Mouse (Mus musculus) stomach, embryonic 15.5 days (tissue): ENCODE results near the gene Abcc12. TPM values are rescaled to one million over a fixed set of nuclear protein-coding genes. Genes with fewer than 3 reads are reported as not detected.
A peak's percentile ranks its signal among the peaks of the same experiment; 100 is the strongest.

ENCODE experiments used
- ATAC-seq: fragments of 200-750 bp; cut with Nextera tagmentation; 2 replicates; pipeline ENCODE4 v1.8.0; 2017; ENCODE audit warnings: low read depth, moderate number of reproducible peaks, moderate TSS enrichment; ENCODE audit not compliant: insufficient read depth, low FRiP score
- H3K27ac ChIP-seq: fragments of 300-500 bp; sonication (generic); 2 replicates; pipeline ENCODE4 v1.5.1; 2015; ENCODE audit warnings: mild to moderate bottlenecking, inconsistent platforms
- H3K27me3 ChIP-seq: fragments of 300-500 bp; sonication (generic); replicated peaks from 2 replicates; pipeline ENCODE4 v1.6.1; 2015; ENCODE audit warnings: inconsistent platforms
- H3K36me3 ChIP-seq: fragments of 300-500 bp; sonication (generic); 2 replicates; pipeline ENCODE4 v1.6.1; 2015; ENCODE audit warnings: inconsistent platforms
- H3K4me1 ChIP-seq: fragments of 300-500 bp; sonication (generic); 2 replicates; pipeline ENCODE4 v1.6.1; 2015; ENCODE audit warnings: inconsistent platforms
- H3K4me2 ChIP-seq: fragments of 300-500 bp; sonication (generic); 2 replicates; pipeline ENCODE4 v1.6.1; 2015; ENCODE audit warnings: mild to moderate bottlenecking, inconsistent platforms
- H3K4me3 ChIP-seq: fragments of 300-500 bp; sonication (generic); replicated peaks from 2 replicates; pipeline ENCODE4 v1.5.1; 2015; ENCODE audit warnings: inconsistent platforms
- H3K9ac ChIP-seq: fragments of 300-500 bp; sonication (generic); 2 replicates; pipeline ENCODE4 v1.6.1; 2015; ENCODE audit warnings: inconsistent platforms
- H3K9me3 ChIP-seq: fragments of 300-500 bp; sonication (generic); 2 replicates; pipeline ENCODE4 v1.6.1; 2016; ENCODE audit warnings: inconsistent platforms
- WGBS: fragments of 180-500 bp; shearing (Covaris S2); methylation state at CpG from one replicate; pipeline ENCODE4 v1.1.7; 2015; 5-methylcytosine and 5-hydroxymethylcytosine counted together
- polyA plus RNA-seq: library from polyadenylated mRNA; unstranded; fragments of >200 nt; fragmentation: Nextera tagmentation; extraction: Ambion mirVana; gene quantifications from 2 replicates; pipeline ENCODE4 v1.2.1, GENCODE M21; 2015

The Abcc12 gene
- polyA plus RNA-seq, 1 experiment from 2014 or later, result 0.24 TPM

DNA sequence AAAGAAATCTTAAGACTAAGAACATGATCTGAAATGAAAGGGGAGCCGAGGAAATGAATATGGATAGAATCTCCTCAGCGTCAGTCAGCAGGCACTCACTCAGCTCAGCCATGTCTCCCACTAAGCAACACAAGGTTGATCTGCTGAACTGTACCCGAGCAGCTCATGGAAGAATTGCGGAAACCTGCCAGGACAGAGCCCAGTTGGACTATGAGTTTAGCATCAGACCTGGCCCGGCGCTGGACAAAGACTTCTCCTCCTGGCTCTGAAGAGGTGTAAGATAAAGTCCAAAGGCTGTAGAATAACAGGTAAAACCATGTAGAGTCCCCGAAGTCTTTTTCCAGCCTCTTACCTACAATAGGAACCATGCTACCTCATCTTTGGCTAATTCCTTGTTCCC, 17.2 kb upstream of the Abcc12 start:
- Histone ChIP-seq H3K36me3 (no peaks in the 10 kb centered on the region), H3K27ac (no peak overlapping the region), H3K4me2 (no peak overlapping the region), H3K4me1 (no peaks in the 10 kb centered on the region), H3K4me3 (no peak overlapping the region), H3K9me3 (no peaks in the 10 kb centered on the region), H3K9ac (no peak overlapping the region), H3K27me3 (no peaks in the 10 kb centered on the region)
- 88% methylated on average over 7 of the region's 7 CpGs for WGBS
- no peak for ATAC-seq

DNA sequence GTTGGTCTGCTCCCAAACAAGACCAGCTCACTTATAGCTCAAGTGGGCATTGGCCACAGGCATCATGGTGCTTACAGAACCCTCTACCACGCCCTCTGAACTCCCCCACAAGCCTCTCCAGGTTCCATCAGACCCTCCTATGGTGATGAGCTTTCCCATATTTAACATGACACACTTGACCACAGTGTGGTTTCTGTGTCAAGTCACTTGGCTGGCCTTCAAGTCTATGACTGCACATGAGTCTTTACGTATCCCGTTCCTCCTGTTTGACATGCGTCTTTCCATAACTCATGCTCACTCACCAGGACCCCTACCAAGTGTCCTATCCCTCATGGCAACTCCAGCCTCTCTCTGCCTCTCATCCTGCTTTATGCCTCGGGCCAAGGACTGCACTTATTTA, 15.2 kb upstream of the Abcc12 start:
- no peak overlapping the region for H3K4me2 ChIP-seq
- 78% methylated on average over 5 of the region's 5 CpGs for WGBS
- H3K9me3 ChIP-seq, result no peaks in the 10 kb centered on the region
- H3K27ac ChIP-seq, result no peak overlapping the region
- no peak for ATAC-seq
- no peaks in the 10 kb centered on the region for H3K36me3 ChIP-seq
- H3K9ac ChIP-seq, result no peak overlapping the region
- H3K4me3 ChIP-seq, result no peak overlapping the region
- H3K27me3 ChIP-seq, result no peaks in the 10 kb centered on the region
- no peaks in the 10 kb centered on the region for H3K4me1 ChIP-seq

DNA sequence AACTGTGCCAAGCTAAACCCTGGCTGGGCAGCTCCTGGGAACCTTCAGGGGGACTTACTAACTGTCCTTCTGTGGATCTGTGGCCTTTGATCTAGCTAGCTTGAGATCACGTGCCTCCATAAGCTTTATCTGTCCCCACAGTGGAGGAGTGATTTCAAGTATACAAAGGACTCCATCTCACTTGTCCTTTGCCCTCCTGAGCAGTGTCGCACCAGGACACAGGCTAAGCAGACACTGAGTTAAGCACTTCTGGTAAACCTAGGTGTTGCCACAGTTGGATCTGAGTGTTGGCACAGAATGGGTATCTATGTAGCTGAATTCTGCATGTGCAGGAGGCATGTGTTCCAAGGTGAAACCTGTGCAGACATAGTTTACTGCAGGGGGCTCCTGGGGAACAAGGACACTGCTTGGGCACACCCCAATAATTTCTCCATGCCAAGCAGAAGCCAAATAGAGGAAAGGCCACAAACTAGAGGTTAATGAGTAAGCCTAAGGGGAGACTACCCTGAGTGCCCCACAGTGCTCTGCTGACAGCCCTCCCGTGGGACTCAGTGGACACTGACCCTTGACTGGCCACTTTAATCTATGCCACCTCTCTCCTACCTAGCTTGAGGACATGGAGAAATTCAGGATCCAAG, 13.8 kb upstream of the Abcc12 start:
- no peak overlapping the region for H3K4me3 ChIP-seq
- no peaks in the 10 kb centered on the region for H3K9me3 ChIP-seq
- no peaks in the 10 kb centered on the region for H3K27me3 ChIP-seq
- no peak overlapping the region for H3K4me2 ChIP-seq
- no peak overlapping the region for H3K27ac ChIP-seq
- H3K4me1 ChIP-seq, result no peaks in the 10 kb centered on the region
- no peak for ATAC-seq
- no peak overlapping the region for H3K9ac ChIP-seq
- 56% methylated on average over 3 of the region's 3 CpGs for WGBS
- H3K36me3 ChIP-seq, result no peaks in the 10 kb centered on the region

DNA sequence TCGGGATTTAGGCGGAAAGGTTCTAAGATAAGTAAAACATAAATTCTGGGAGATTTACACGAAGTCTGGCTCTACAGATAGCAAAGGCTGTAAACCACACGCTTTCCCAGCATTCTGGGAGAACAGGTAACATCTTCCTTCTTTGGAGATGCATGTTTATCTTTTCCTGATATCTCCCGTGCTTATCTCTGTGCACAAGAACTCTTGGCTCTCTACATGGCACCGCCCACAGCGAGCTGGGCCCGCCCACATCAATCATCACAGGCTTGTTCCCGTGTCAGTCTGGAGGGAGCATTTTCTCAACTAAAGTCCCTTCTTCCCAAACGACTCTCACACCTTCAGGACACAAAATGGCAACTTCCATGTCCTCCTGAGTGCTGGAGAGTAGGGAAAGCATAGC, 12.6 kb upstream of the Abcc12 start:
- no peak overlapping the region for H3K4me2 ChIP-seq
- H3K36me3 ChIP-seq, result no peaks in the 10 kb centered on the region
- no peak overlapping the region for H3K27ac ChIP-seq
- H3K27me3 ChIP-seq, result no peaks in the 10 kb centered on the region
- H3K4me1 ChIP-seq, result no peaks in the 10 kb centered on the region
- H3K9me3 ChIP-seq, result no peaks in the 10 kb centered on the region
- no peak overlapping the region for H3K9ac ChIP-seq
- 45% methylated on average over 10 of the region's 10 CpGs for WGBS
- no peak overlapping the region for H3K4me3 ChIP-seq
- no peak for ATAC-seq

DNA sequence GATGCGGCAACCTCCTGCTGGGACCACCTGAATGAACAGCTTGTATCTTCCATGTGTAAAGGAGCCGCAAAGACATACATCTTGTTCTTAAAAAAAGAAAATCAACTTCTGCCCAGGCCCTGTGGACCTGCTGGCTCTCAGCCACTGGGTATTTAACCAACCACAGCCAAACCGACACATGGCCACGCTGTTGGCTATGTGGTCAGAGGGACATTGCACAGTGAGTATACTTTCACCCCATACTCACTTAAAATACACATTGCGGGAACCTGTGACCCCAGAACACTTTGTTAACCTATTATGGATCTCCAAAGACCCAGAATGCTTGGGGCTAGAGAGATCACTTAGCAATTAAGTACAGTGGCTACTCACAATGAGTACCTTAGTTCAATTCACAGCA, 7.9 kb upstream of the Abcc12 start:
- WGBS, result 85% methylated on average over 5 of the region's 5 CpGs
- Histone ChIP-seq H3K9me3 (no peaks in the 10 kb centered on the region), H3K27me3 (no peaks in the 10 kb centered on the region), H3K36me3 (no peaks in the 10 kb centered on the region), H3K9ac (no peak overlapping the region), H3K4me1 (no peaks in the 10 kb centered on the region), H3K4me2 (no peak overlapping the region), H3K4me3 (no peak overlapping the region), H3K27ac (no peak overlapping the region)
- no peak for ATAC-seq

DNA sequence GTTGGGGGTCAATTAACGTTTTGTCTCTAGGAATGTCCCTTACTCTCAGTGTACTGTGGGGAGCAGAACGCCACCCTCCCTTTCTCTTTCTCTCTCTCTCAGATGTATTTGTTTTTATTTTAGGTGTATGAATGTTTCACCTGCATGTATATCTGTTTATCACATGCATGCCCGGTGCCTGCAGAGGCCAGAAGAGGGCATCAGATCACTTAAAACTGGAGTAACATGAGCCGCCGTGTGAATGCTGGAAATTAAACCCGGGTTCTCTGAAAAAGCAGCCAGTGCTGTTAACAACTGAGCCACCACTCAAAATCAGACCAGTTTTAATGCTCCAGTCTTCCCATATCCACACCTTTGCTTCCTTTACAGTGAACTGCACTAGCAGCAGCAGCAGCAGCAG, 6.2 kb upstream of the Abcc12 start:
- no peak for ATAC-seq
- WGBS, result 48% methylated on average over 6 of the region's 6 CpGs

DNA sequence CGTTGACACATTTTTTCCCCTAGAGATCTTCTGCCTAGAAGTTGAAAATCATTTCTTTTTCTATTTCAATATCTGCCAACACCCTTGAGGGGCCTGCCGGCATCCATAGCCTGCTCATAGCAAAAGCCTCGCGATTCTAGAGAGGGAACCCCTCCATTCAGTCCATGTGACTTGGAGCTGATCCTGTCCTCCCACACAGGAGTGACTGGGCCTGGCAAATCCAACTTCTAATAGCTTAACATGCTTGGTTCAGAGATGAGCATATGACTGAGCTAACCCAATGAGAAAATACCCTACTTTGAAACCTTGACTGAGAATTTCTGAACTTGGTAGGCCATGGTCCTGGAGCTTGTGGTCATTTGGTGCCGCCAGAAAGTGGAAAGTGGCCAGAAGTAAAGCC, 5.6 kb upstream of the Abcc12 start:
- Histone ChIP-seq H3K9me3 (no peaks in the 10 kb centered on the region), H3K36me3 (no peaks in the 10 kb centered on the region), H3K27me3 (no peaks in the 10 kb centered on the region), H3K4me1 (no peaks in the 10 kb centered on the region), H3K4me2 (no peak overlapping the region), H3K9ac (no peak overlapping the region), H3K4me3 (no peak overlapping the region), H3K27ac (no peak overlapping the region)
- WGBS, result 41% methylated on average over 5 of the region's 5 CpGs
- ATAC-seq, result no peak

More for the DNA sequence above, 6.2 kb upstream of the Abcc12 start:
- H3K4me1 ChIP-seq, result no peaks in the 10 kb centered on the region
- no peak overlapping the region for H3K4me2 ChIP-seq
- H3K27me3 ChIP-seq, result no peaks in the 10 kb centered on the region
- no peaks in the 10 kb centered on the region for H3K9me3 ChIP-seq
- no peak overlapping the region for H3K27ac ChIP-seq
- H3K4me3 ChIP-seq, result no peak overlapping the region
- no peak overlapping the region for H3K9ac ChIP-seq
- H3K36me3 ChIP-seq, result no peaks in the 10 kb centered on the region

DNA sequence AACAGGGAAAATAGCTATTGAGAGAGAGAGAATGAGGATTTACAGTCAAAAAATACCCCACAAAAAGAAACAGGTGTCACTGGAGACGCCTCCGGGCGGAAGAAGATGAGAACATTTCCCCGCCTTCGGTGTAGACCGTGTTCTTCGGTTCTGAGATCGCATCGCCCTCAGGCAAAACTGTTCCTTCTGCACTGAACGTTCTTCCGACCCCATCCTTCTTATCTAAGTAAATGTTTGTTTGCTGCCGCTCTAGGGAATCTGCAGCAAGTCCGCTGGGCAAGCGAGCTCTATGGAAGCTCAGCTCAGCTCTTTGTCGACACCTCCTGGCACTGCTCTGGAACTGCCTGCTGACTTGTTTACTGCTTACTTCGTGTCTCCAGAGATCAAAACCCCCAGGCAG, 5.0 kb upstream of the Abcc12 start:
- Histone ChIP-seq H3K27me3 (no peaks in the 10 kb centered on the region), H3K9me3 (no peaks in the 10 kb centered on the region), H3K4me1 (no peaks in the 10 kb centered on the region), H3K9ac (no peak overlapping the region; the same call in 1 of the 2 replicates), H3K27ac (no peak overlapping the region), H3K4me2 (peak overlapping the region; percentile 86), H3K36me3 (no peaks in the 10 kb centered on the region), H3K4me3 (peak overlapping the region; percentile 42)
- WGBS, result 2% methylated on average over 16 of the region's 16 CpGs
- no peak for ATAC-seq

DNA sequence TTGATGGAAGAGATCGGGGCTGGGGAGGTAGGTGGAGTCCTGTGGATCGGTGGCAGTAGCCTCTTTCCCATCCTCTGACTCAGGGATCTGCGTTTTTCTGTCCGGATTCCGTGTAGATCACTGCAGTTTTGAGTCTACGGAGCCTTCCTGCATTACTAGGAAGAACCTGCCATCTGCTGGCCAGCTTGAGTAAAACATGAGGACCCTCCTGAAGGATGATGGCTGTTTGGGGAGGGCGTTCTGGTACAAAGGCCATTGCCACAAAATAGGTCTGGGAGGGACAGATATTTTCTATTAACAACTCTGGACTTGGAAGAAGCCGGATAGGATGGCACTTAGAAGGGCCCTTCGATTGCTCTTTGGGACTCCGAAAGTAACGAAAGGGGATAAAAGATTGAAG, 4.6 kb upstream of the Abcc12 start:
- 5% methylated on average over 11 of the region's 11 CpGs for WGBS

DNA sequence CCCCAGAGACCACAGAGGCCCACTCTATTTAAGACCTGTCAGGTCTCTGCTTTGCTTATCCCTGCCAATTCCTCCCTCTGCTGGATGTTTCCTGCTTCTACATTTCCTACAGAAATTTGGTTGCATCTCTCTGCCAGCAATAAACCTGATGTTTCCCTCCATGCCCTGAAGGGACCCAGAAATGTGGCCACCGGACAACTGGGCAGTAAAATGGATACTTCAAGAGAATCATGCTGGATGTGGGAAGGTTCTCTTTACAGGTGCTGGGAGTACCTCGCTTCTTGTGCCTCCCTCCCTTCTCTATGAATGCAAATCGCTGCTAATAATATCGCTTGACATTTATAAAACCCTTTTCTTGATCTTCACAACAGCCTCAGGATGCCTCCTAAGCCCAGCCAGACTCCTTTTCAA, 1.4 kb upstream of the Abcc12 start:
- 83% methylated on average over 4 of the region's 4 CpGs for WGBS
- Histone ChIP-seq H3K9me3 (no peaks in the 10 kb centered on the region), H3K4me2 (no peak overlapping the region), H3K36me3 (no peaks in the 10 kb centered on the region), H3K4me1 (no peaks in the 10 kb centered on the region), H3K27ac (no peak overlapping the region), H3K4me3 (no peak overlapping the region), H3K9ac (no peak overlapping the region), H3K27me3 (no peaks in the 10 kb centered on the region)
- ATAC-seq, result no peak

More for the DNA sequence above, 4.6 kb upstream of the Abcc12 start:
- Histone ChIP-seq H3K36me3 (no peaks in the 10 kb centered on the region), H3K4me3 (peak overlapping the region; percentile 42), H3K9ac (no peak overlapping the region; the same call in 1 of the 2 replicates), H3K4me1 (no peaks in the 10 kb centered on the region), H3K4me2 (peak overlapping the region; percentile 86), H3K27ac (no peak overlapping the region), H3K9me3 (no peaks in the 10 kb centered on the region), H3K27me3 (no peaks in the 10 kb centered on the region)
- no peak for ATAC-seq

DNA sequence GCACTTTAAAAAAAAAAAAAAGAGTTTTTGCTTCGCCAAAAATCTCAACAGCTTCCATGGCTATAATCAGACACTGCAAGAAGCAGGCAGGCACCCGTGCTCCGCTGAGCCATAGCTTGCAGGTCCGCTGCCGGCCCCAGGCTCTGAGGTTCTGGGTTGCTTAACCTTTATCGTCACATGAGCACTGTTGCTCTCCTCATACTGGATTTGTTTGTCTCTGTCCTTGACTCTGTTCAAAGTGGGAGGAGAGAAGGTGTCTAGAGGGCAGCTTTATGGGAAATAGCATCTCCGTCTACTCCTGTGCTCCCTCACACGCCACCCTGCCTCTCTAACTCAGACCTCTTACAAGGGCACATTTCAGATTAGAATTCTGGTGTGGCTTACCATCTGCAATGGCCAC, 1.8 kb downstream of the Abcc12 start:
- Histone ChIP-seq H3K27ac (no peak overlapping the region), H3K27me3 (no peaks in the 10 kb centered on the region), H3K9ac (no peak overlapping the region), H3K36me3 (no peaks in the 10 kb centered on the region), H3K4me2 (no peak overlapping the region), H3K4me3 (no peak overlapping the region), H3K9me3 (no peaks in the 10 kb centered on the region), H3K4me1 (no peaks in the 10 kb centered on the region)
- 62% methylated on average over 8 of the region's 8 CpGs for WGBS
- ATAC-seq, result no peak

DNA sequence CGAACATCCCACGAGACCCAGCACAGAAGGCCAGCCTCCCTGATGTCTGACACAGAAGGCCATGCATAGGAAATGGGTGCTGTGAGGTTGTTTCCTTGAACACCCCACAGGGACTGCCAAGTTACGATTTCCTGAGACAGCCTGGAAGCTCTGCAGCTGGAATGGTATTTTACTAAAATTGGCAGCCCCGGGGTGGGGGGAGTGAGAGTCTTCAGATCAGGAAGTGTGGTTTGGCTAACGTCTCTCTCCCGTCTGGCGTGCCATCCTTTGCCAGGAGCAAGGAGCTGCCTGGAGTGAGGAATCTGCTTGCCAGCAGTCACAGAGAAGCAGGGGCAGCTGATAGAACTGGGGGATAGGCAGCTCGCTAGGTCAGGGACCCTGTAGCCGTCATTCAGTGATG, 2.4 kb downstream of the Abcc12 start:
- no peaks in the 10 kb centered on the region for H3K36me3 ChIP-seq
- H3K4me2 ChIP-seq, result no peak overlapping the region
- no peak overlapping the region for H3K4me3 ChIP-seq
- H3K27me3 ChIP-seq, result no peaks in the 10 kb centered on the region
- no peak for ATAC-seq
- no peaks in the 10 kb centered on the region for H3K4me1 ChIP-seq
- no peak overlapping the region for H3K9ac ChIP-seq
- 40% methylated on average over 9 of the region's 9 CpGs for WGBS
- H3K27ac ChIP-seq, result no peak overlapping the region
- no peaks in the 10 kb centered on the region for H3K9me3 ChIP-seq

DNA sequence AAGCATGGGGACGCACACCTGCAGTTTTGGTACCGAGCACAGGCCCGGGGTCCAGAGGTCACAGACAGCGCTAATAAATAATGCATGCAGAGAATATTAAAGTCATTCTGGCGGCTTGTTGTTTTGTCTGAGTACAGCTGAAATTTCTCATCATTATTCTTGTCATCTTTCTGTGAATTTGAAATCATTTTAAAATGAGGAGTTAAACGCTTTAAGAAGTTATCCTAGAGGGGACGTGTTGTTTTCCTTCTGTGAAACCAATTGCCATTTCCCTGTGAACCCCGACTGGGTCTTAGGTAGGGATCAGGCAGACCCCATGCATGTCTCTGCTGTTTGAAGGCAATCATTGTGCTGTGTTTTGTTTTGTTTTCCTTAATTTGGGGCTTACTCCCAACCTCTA, 2.9 kb downstream of the Abcc12 start:
- Histone ChIP-seq H3K4me1 (no peaks in the 10 kb centered on the region), H3K36me3 (no peaks in the 10 kb centered on the region)
- WGBS, result 68% methylated on average over 8 of the region's 8 CpGs

More for the DNA sequence above, 2.9 kb downstream of the Abcc12 start:
- no peak overlapping the region for H3K4me2 ChIP-seq
- H3K27me3 ChIP-seq, result no peaks in the 10 kb centered on the region
- no peak for ATAC-seq
- no peak overlapping the region for H3K27ac ChIP-seq
- no peak overlapping the region for H3K9ac ChIP-seq
- no peaks in the 10 kb centered on the region for H3K9me3 ChIP-seq
- no peak overlapping the region for H3K4me3 ChIP-seq
